Mouse (Mus musculus) hindbrain, embryonic 16.5 days (tissue): ENCODE data around the gene Chic2. TPM values are rescaled to one million over a fixed set of nuclear protein-coding genes. Genes with fewer than 3 reads are reported as not detected.

Experiments used
- ATAC-seq: fragments of 200-750 bp; cut with Nextera tagmentation; 2 replicates; pipeline ENCODE4 v1.8.0; 2017; ENCODE audit warnings: moderate TSS enrichment, moderate library complexity
- H3K27ac ChIP-seq: fragments of 300-500 bp; sonication (generic); 2 replicates; pipeline ENCODE4 v1.5.1; 2014; ENCODE audit warnings: low read depth, mild to moderate bottlenecking, control low read depth, low read length, moderate library complexity
- H3K27me3 ChIP-seq: fragments of 300-500 bp; sonication (generic); replicated peaks from 2 replicates; pipeline ENCODE4 v1.6.1; 2014; ENCODE audit warnings: low read length; ENCODE audit not compliant: control insufficient read depth, insufficient read depth
- H3K36me3 ChIP-seq: fragments of 300-500 bp; sonication (generic); 2 replicates; pipeline ENCODE4 v1.6.1; 2014; ENCODE audit warnings: mild to moderate bottlenecking, low read length, moderate library complexity, mixed read lengths; ENCODE audit not compliant: control insufficient read depth, insufficient read depth
- H3K4me1 ChIP-seq: fragments of 300-500 bp; sonication (generic); 2 replicates; pipeline ENCODE4 v1.6.1; 2014; ENCODE audit warnings: low read depth, low read length; ENCODE audit not compliant: control insufficient read depth, insufficient read depth
- H3K4me2 ChIP-seq: fragments of 300-500 bp; sonication (generic); 2 replicates; pipeline ENCODE4 v1.6.1; 2014; ENCODE audit warnings: mild to moderate bottlenecking, low read length, control low read depth, moderate library complexity
- H3K4me3 ChIP-seq: fragments of 300-500 bp; sonication (generic); 2 replicates; pipeline ENCODE4 v1.5.1; 2014; ENCODE audit warnings: mild to moderate bottlenecking, low read length, control low read depth, moderate library complexity
- H3K9ac ChIP-seq: fragments of 300-500 bp; sonication (generic); 2 replicates; pipeline ENCODE4 v1.6.1; 2014; ENCODE audit warnings: low read depth, mild to moderate bottlenecking, control low read depth, low read length, moderate library complexity
- H3K9me3 ChIP-seq: fragments of 300-500 bp; sonication (generic); 2 replicates; pipeline ENCODE4 v1.6.1; 2014; ENCODE audit warnings: mild to moderate bottlenecking, low read length, moderate library complexity; ENCODE audit not compliant: control insufficient read depth
- WGBS: fragments of 180-500 bp; shearing (Covaris S2); extraction: QIAGEN DNeasy Blood & Tissue Kit; methylation state at CpG from one replicate; pipeline ENCODE4 v1.1.7; 2014; 5-methylcytosine and 5-hydroxymethylcytosine counted together
- polyA plus RNA-seq: library from polyadenylated mRNA; unstranded; fragments of >200 nt; fragmentation: Nextera tagmentation; extraction: Ambion mirVana; gene quantifications from 2 replicates; pipeline ENCODE4 v1.2.1, GENCODE M21; 2015

Gene Chic2
- polyA plus RNA-seq, 1 experiment from 2014 or later = 26.5 TPM

DNA sequence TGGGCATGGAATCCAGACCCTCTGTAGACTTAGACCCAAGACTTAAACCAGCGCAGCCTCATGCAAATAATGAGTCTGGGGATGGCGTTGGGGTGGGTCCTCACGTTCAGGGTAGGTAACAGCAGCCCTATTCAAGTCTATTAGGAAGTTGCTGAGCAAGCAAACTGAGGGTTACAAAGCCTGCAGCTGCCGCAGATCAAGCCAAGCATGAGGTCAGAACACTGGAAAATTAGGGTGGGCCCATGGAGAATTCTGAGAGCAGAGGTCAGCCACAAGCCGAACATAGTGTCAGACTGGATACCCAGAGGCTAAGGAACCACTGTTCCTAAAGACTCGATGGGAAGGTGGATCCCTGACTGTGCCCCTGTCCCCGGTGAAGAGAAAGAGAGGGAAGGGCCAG, 73.2 kb downstream of the Chic2 start:
- ATAC-seq = no peak
- H3K27ac ChIP-seq = no peak overlapping the region
- no peaks in the 10 kb centered on the region for H3K9me3 ChIP-seq
- peaks cover 7% of the 10 kb centered on the region for H3K4me1 ChIP-seq
- no peak overlapping the region for H3K4me2 ChIP-seq
- no peaks in the 10 kb centered on the region for H3K36me3 ChIP-seq
- no peak overlapping the region for H3K9ac ChIP-seq
- peaks cover 9% of the 10 kb centered on the region for H3K27me3 ChIP-seq
- H3K4me3 ChIP-seq = no peak overlapping the region
- WGBS = 61% methylated on average over 7 of the region's 7 CpGs

DNA sequence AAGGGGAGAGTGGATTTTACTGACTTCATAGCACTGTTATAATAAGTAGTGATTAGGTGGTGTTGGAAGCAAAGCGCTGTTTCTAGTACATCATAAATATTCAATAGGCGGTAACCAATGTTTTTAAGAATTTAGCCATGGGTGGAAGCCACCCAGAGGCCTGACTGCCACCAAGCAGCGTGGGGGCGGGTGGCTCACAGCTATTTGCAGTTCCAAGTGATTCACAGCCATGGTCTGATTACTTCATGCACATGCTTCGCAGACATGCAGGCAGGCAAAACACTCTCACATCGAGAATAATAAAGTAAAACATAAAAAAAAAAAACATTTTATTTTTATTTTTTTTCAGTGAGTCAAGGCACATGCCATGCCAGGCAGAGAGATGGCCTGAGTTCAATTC, 75.2 kb downstream of the Chic2 start:
- no peak overlapping the region for H3K4me2 ChIP-seq
- no peak overlapping the region for H3K27ac ChIP-seq
- H3K9ac ChIP-seq = no peak overlapping the region
- 91% methylated on average over 6 of the region's 6 CpGs for WGBS
- no peaks in the 10 kb centered on the region for H3K9me3 ChIP-seq
- H3K36me3 ChIP-seq = no peaks in the 10 kb centered on the region
- peaks cover 3% of the 10 kb centered on the region for H3K4me1 ChIP-seq
- ATAC-seq = no peak
- H3K27me3 ChIP-seq = peaks cover 7% of the 10 kb centered on the region; the same call in 1 of the 2 replicates
- no peak overlapping the region for H3K4me3 ChIP-seq

GRCm38 (mm10) chr5:74967882-74968281, 76.7 kb downstream of the Chic2 start:
- no peak for ATAC-seq
- peaks cover 12% of the 10 kb centered on the region for H3K27me3 ChIP-seq
- H3K9ac ChIP-seq = no peak overlapping the region
- no peaks in the 10 kb centered on the region for H3K9me3 ChIP-seq
- no peak overlapping the region for H3K4me3 ChIP-seq
- no peak overlapping the region for H3K27ac ChIP-seq
- H3K4me2 ChIP-seq = no peak overlapping the region
- 83% methylated on average over 3 of the region's 3 CpGs for WGBS
- peaks cover 3% of the 10 kb centered on the region for H3K4me1 ChIP-seq
- no peaks in the 10 kb centered on the region for H3K36me3 ChIP-seq

GRCm38 (mm10) chr5:74966891-74967290, 77.7 kb downstream of the Chic2 start:
- Histone ChIP-seq H3K9ac (no peak overlapping the region), H3K27me3 (peaks cover 21% of the 10 kb centered on the region), H3K27ac (no peak overlapping the region), H3K36me3 (no peaks in the 10 kb centered on the region), H3K4me3 (no peak overlapping the region), H3K4me2 (peak overlapping the region; percentile 19; the same call in 1 of the 2 replicates), H3K9me3 (no peaks in the 10 kb centered on the region), H3K4me1 (peaks cover 3% of the 10 kb centered on the region)
- 31% methylated on average over 10 of the region's 10 CpGs for WGBS
- ATAC-seq = peak; percentile 63; the same call in 1 of the 2 replicates

GRCm38 (mm10) chr5:74962771-74963170, 81.8 kb downstream of the Chic2 start:
- peaks cover 27% of the 10 kb centered on the region for H3K27me3 ChIP-seq
- ATAC-seq = no peak
- H3K4me2 ChIP-seq = no peak overlapping the region
- WGBS = 82% methylated on average over 5 of the region's 5 CpGs
- H3K36me3 ChIP-seq = no peaks in the 10 kb centered on the region
- H3K27ac ChIP-seq = no peak overlapping the region
- no peak overlapping the region for H3K4me3 ChIP-seq
- H3K9ac ChIP-seq = no peak overlapping the region
- peaks cover 3% of the 10 kb centered on the region for H3K4me1 ChIP-seq
- no peaks in the 10 kb centered on the region for H3K9me3 ChIP-seq

- WGBS = 26% methylated on average over 14 of the region's 14 CpGs
- H3K4me3 ChIP-seq = no peak overlapping the region
Observed at GRCm38 (mm10) chr5:74960840-74961543, 83.6 kb downstream of the Chic2 start.

GRCm38 (mm10) chr5:74960306-74960705, 84.3 kb downstream of the Chic2 start:
- Histone ChIP-seq H3K27me3 (peaks cover 27% of the 10 kb centered on the region), H3K36me3 (no peaks in the 10 kb centered on the region), H3K4me1 (no peaks in the 10 kb centered on the region; the same call in 1 of the 2 replicates), H3K27ac (no peak overlapping the region), H3K9ac (no peak overlapping the region), H3K4me3 (no peak overlapping the region), H3K4me2 (no peak overlapping the region), H3K9me3 (no peaks in the 10 kb centered on the region)
- WGBS = 65% methylated on average over 9 of the region's 9 CpGs
- no peak for ATAC-seq

More at GRCm38 (mm10) chr5:74960840-74961543, 83.6 kb downstream of the Chic2 start:
- no peak overlapping the region for H3K4me2 ChIP-seq
- H3K4me1 ChIP-seq = no peaks in the 10 kb centered on the region; the same call in 1 of the 2 replicates
- H3K27me3 ChIP-seq = peaks cover 27% of the 10 kb centered on the region
- H3K9me3 ChIP-seq = no peaks in the 10 kb centered on the region
- H3K27ac ChIP-seq = no peak overlapping the region
- H3K36me3 ChIP-seq = no peaks in the 10 kb centered on the region
- no peak overlapping the region for H3K9ac ChIP-seq
- peak; percentile 63; the same call in 1 of the 2 replicates for ATAC-seq

- Histone ChIP-seq H3K9me3 (no peaks in the 10 kb centered on the region), H3K4me3 (no peak overlapping the region), H3K4me2 (no peak overlapping the region), H3K9ac (no peak overlapping the region), H3K4me1 (no peaks in the 10 kb centered on the region; the same call in 1 of the 2 replicates), H3K36me3 (no peaks in the 10 kb centered on the region), H3K27ac (no peak overlapping the region), H3K27me3 (peaks cover 12% of the 10 kb centered on the region)
- ATAC-seq = no peak
- 62% methylated on average over 10 of the region's 10 CpGs for WGBS
Observed at GRCm38 (mm10) chr5:74957293-74958076, 87.1 kb downstream of the Chic2 start.

GRCm38 (mm10) chr5:74956335-74956734, 88.2 kb downstream of the Chic2 start:
- Histone ChIP-seq H3K9me3 (no peaks in the 10 kb centered on the region), H3K4me2 (0 out of 2 replicates have a peak overlapping the region, but pooled peaks have one; percentile 3), H3K27ac (no peak overlapping the region), H3K9ac (no peak overlapping the region), H3K27me3 (peaks cover 8% of the 10 kb centered on the region), H3K4me3 (no peak overlapping the region), H3K36me3 (no peaks in the 10 kb centered on the region), H3K4me1 (no peaks in the 10 kb centered on the region; the same call in 1 of the 2 replicates)
- WGBS = 46% methylated on average over 9 of the region's 9 CpGs
- no peak for ATAC-seq
